Mouse (Mus musculus) embryonic facial prominence, embryonic 12.5 days (tissue): ENCODE data around the gene Gcm1. TPM values are rescaled to one million over a fixed set of nuclear protein-coding genes. Genes with fewer than 3 reads are reported as not detected.

Source experiments
- ATAC-seq: fragments of 200-750 bp; cut with Nextera tagmentation; 2 replicates; pipeline ENCODE4 v1.8.0; 2017; ENCODE audit not compliant: insufficient number of reproducible peaks, insufficient read depth, low FRiP score, low TSS enrichment
- H3K27ac ChIP-seq: fragments of 300-500 bp; sonication (generic); 2 replicates; pipeline ENCODE4 v1.5.1; 2016; ENCODE audit warnings: mild to moderate bottlenecking
- H3K27me3 ChIP-seq: fragments of 300-500 bp; sonication (generic); 2 replicates; pipeline ENCODE4 v1.6.1; 2016; ENCODE audit warnings: mild to moderate bottlenecking, moderate library complexity
- H3K36me3 ChIP-seq: fragments of 300-500 bp; sonication (generic); 2 replicates; pipeline ENCODE4 v1.6.1; 2016; ENCODE audit warnings: mild to moderate bottlenecking
- H3K4me1 ChIP-seq: fragments of 300-500 bp; sonication (generic); 2 replicates; pipeline ENCODE4 v1.6.1; 2016
- H3K4me2 ChIP-seq: fragments of 300-500 bp; sonication (generic); replicated peaks from 2 replicates; pipeline ENCODE4 v1.6.1; 2016; ENCODE audit warnings: mild to moderate bottlenecking, moderate library complexity
- H3K4me3 ChIP-seq: fragments of 300-500 bp; sonication (generic); 2 replicates; pipeline ENCODE4 v1.5.1; 2016; ENCODE audit warnings: mild to moderate bottlenecking
- H3K9ac ChIP-seq: fragments of 300-500 bp; sonication (generic); 2 replicates; pipeline ENCODE4 v1.6.1; 2016; ENCODE audit warnings: mild to moderate bottlenecking, moderate library complexity
- H3K9me3 ChIP-seq: fragments of 300-500 bp; sonication (generic); 2 replicates; pipeline ENCODE4 v1.6.1; 2016; ENCODE audit warnings: mild to moderate bottlenecking, moderate library complexity
- WGBS: fragments of 180-500 bp; shearing (Covaris S2); methylation state at CpG from one replicate; pipeline ENCODE4 v1.1.7; 2016; 5-methylcytosine and 5-hydroxymethylcytosine counted together
- polyA plus RNA-seq: library from polyadenylated mRNA; unstranded; fragments of >200 nt; fragmentation: Nextera tagmentation; extraction: Ambion mirVana; gene quantifications from 2 replicates; pipeline ENCODE4 v1.2.1, GENCODE M21; 2016

Gcm1 gene
- polyA plus RNA-seq, 1 experiment from 2014 or later, result 0.18 TPM

DNA sequence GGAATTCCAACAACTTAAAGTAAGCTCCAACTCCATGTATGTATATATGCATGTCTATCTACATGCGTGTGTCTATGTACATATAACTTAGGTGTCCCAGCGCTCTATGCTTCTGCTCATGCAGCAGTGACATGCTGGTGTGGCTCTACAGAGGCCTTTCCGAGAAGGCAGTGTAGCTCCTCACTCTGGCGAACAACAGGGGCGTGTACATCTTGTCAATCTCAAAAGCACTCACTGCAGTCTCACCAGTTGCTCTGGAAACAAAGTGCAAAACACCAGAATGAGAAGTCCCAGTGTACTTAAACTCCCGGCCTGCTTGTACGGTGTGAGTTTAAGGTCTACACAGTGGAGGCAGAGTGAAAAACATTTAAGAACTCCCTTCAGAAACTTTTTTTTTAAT is 30.1 kb downstream of the Gcm1 start:
- Histone ChIP-seq H3K27me3 (no peaks in the 10 kb centered on the region), H3K9ac (no peak overlapping the region), H3K9me3 (no peaks in the 10 kb centered on the region), H3K4me3 (no peak overlapping the region), H3K27ac (no peak overlapping the region), H3K4me1 (no peaks in the 10 kb centered on the region), H3K36me3 (peaks cover 45% of the 10 kb centered on the region), H3K4me2 (no peak overlapping the region)
- 90% methylated on average over 7 of the region's 7 CpGs for WGBS
- no peak for ATAC-seq

DNA sequence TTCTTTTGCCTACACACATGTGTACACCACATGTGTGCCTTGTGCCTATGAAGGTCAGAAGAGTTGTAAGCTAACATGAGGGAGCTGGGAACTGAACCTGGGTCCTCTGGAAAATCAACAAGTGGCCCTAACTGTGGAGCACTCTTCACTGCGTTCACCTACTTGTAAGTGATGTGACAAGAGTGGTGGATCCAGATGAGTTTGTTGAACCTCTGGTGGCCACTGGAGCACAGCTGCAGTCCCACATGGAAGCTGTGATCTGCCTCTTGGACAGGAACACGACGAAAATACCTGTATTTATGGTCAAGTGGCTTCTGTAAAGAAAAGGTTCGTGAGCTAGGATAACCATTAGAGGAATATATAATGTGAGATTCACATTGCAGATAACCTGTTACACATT is 32.6 kb downstream of the Gcm1 start:
- WGBS, result 82% methylated on average over 4 of the region's 4 CpGs
- Histone ChIP-seq H3K27me3 (no peaks in the 10 kb centered on the region), H3K4me3 (no peak overlapping the region), H3K9me3 (no peaks in the 10 kb centered on the region), H3K4me1 (no peaks in the 10 kb centered on the region), H3K9ac (no peak overlapping the region), H3K4me2 (no peak overlapping the region), H3K27ac (no peak overlapping the region), H3K36me3 (peaks cover 53% of the 10 kb centered on the region)
- no peak for ATAC-seq

DNA sequence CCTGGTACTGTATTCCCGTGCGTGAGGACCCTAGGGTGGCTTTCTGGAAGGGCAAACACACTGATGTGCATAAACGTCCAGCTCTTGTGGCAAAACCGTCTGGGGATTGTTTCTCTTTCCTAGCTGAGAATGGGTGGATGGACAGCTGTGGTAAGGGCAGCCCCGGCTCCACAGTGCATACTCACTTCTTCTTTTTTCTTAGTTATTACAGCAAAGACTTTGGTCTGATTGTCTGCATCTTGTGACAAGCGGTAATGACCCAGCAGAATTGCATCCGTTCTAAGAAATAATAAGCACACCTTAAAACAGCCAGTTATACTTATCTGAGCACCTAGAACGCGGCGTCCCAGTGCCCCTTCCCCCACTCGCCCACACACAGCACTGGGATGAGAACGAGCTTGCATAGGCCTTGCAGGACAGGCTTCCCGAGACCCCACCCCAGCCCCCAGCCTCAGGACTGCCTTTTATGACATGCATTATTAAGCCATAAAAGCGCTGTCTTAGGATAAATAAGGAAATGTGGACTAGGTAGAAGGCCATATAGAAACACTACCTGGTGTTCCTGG is 34.1 kb downstream of the Gcm1 start:
- Histone ChIP-seq H3K27me3 (no peaks in the 10 kb centered on the region), H3K27ac (no peak overlapping the region), H3K9me3 (no peaks in the 10 kb centered on the region), H3K4me2 (no peak overlapping the region), H3K4me3 (no peak overlapping the region), H3K9ac (no peak overlapping the region), H3K36me3 (peaks cover 50% of the 10 kb centered on the region), H3K4me1 (no peaks in the 10 kb centered on the region)
- WGBS, result 91% methylated on average over 14 of the region's 14 CpGs
- ATAC-seq, result no peak

DNA sequence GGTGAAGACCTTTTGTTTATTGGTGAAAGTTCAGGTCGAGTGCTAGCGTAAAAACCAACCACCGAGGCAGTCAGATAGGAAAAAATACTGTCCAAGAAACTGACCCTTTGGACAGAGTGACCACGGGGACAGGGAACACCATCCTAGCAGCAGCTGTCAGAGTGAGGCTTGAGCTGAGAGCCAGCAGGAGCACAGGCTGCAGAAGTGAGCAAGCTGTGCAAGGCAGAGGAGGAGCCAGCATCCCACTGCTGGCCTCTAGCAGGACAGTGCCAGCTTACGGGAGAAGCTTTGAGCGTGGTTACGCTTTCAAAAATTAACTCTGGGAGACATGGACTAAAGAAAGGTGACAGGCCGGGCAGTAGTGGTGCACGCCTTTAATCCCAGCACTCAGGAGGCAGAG is 36.0 kb downstream of the Gcm1 start:
- Histone ChIP-seq H3K9ac (no peak overlapping the region), H3K36me3 (peaks cover 42% of the 10 kb centered on the region), H3K27ac (no peak overlapping the region), H3K9me3 (no peaks in the 10 kb centered on the region), H3K4me3 (no peak overlapping the region), H3K4me1 (no peaks in the 10 kb centered on the region), H3K4me2 (no peak overlapping the region), H3K27me3 (no peaks in the 10 kb centered on the region)
- 88% methylated on average over 9 of the region's 9 CpGs for WGBS
- no peak for ATAC-seq

DNA sequence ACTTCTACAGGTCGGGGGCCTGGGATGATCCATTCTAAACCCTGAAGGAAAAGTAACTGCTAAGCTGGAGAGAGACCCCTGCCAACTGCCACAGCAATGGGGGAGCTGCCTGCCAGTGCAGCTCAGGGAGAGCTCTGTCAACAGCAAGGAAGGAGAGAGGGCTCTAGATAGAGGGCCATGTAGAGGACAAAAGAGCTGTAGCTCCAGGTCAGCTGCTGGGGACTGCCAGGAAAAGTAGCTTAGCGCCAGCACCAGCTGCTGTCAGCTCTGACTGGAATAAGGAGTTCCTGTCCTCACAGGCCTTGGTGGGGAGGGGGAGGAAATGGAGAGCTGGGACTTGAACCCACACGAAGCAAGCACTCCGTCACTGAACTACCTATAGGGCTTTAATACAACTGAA is 36.8 kb downstream of the Gcm1 start:
- H3K27ac ChIP-seq, result no peak overlapping the region
- H3K4me3 ChIP-seq, result no peak overlapping the region
- H3K9ac ChIP-seq, result no peak overlapping the region
- WGBS, result 76% methylated on average over 4 of the region's 4 CpGs
- no peak for ATAC-seq
- H3K27me3 ChIP-seq, result no peaks in the 10 kb centered on the region
- H3K4me2 ChIP-seq, result no peak overlapping the region
- H3K9me3 ChIP-seq, result no peaks in the 10 kb centered on the region
- H3K36me3 ChIP-seq, result peaks cover 38% of the 10 kb centered on the region
- H3K4me1 ChIP-seq, result no peaks in the 10 kb centered on the region

DNA sequence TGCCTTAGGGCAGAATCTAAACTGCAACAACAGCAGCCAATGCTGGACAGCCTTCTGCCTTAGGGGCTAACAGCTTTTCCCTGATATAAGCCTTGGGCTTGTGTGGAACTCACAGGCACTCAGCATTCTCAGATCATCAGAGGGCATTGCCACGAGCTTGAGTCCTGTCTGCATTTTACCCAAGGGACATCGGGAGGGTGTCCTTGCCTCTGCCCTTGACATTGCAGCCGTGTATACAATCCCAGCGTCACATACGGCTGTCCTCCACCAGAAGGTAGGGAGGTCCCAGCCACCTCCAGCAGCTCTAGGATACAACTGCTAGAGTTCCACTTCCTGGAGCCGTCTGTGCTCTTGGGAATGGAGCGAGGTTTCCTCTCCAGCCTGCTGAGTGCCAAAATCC is 37.2 kb downstream of the Gcm1 start:
- no peak; the same call in 1 of the 2 replicates for ATAC-seq
- H3K9ac ChIP-seq, result no peak overlapping the region
- H3K27me3 ChIP-seq, result no peaks in the 10 kb centered on the region
- H3K4me2 ChIP-seq, result no peak overlapping the region
- H3K4me3 ChIP-seq, result no peak overlapping the region
- no peaks in the 10 kb centered on the region for H3K4me1 ChIP-seq
- H3K27ac ChIP-seq, result no peak overlapping the region
- peaks cover 36% of the 10 kb centered on the region for H3K36me3 ChIP-seq
- 77% methylated on average over 7 of the region's 7 CpGs for WGBS
- no peaks in the 10 kb centered on the region for H3K9me3 ChIP-seq

DNA sequence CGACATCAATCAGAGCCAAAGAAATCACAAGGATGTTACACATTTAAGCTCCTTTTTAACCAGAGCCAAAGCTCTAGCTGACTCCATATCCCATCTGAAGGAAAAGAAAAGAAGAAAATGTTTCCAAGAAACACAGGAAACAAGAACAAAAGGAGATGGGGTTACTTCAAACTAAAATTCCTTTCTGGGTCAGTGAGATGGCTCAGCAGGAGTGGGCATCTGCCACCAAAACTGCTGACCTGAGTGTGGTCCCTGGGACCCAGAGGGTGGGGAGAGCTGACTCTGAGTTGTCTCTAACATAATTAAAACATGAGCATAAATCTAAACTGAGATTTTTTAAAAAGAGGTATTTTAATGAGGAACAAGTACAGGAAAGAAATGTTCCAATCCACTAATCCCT is 38.2 kb downstream of the Gcm1 start:
- H3K9ac ChIP-seq, result no peak overlapping the region
- no peak overlapping the region for H3K4me2 ChIP-seq
- H3K4me1 ChIP-seq, result no peaks in the 10 kb centered on the region
- 90% methylated on average over 1 of the region's 1 CpGs for WGBS
- no peaks in the 10 kb centered on the region for H3K9me3 ChIP-seq
- H3K27ac ChIP-seq, result no peak overlapping the region
- H3K27me3 ChIP-seq, result no peaks in the 10 kb centered on the region
- ATAC-seq, result no peak
- H3K36me3 ChIP-seq, result peaks cover 29% of the 10 kb centered on the region
- H3K4me3 ChIP-seq, result no peak overlapping the region

DNA sequence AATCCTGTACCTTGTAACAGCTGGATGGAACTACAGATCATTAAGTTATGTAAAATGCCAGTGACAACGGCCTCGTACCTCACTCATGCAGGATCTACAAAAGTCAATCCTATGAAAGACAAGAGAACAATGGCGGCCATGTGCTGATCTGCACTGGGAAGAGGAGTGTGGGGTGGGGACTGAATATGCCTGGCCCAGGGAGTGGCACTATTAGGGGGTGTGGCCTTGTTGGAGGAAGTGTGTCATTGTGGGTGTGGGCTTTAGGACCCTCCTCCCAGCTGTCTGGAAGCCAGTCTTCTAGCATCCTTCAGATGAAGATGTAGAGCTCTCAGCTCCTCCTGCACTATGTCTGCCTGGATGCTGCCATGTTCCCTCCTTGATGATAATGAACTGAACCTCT is 38.9 kb downstream of the Gcm1 start:
- Histone ChIP-seq H3K4me3 (no peak overlapping the region), H3K27me3 (no peaks in the 10 kb centered on the region), H3K4me1 (no peaks in the 10 kb centered on the region), H3K9me3 (no peaks in the 10 kb centered on the region), H3K9ac (no peak overlapping the region), H3K36me3 (peaks cover 29% of the 10 kb centered on the region), H3K27ac (no peak overlapping the region), H3K4me2 (no peak overlapping the region)
- no peak for ATAC-seq
- 97% methylated on average over 3 of the region's 3 CpGs for WGBS

DNA sequence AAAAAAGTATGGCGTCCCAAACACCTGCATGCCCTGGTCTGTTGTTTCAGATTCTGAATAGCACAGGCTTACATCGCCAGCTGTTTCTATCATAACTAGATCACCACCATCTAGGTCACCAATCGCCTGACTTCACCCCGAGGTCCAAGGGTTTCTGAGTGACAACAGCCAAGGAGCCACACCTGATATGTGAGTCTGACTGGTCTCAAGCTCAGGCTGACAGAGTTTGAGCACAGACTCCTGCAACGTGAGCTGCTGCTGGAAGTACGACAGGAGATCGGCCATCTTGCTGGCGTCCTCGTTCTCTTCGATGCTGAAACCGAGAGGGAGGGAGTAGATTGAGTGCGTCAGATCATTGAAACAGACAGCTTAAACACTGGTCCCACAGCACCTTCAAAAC is 44.0 kb downstream of the Gcm1 start:
- no peak for ATAC-seq
- Histone ChIP-seq H3K36me3 (peaks cover 45% of the 10 kb centered on the region), H3K9me3 (no peaks in the 10 kb centered on the region), H3K4me1 (no peaks in the 10 kb centered on the region), H3K9ac (no peak overlapping the region), H3K27ac (no peak overlapping the region), H3K27me3 (no peaks in the 10 kb centered on the region), H3K4me2 (no peak overlapping the region), H3K4me3 (no peak overlapping the region)
- WGBS, result 89% methylated on average over 12 of the region's 12 CpGs

DNA sequence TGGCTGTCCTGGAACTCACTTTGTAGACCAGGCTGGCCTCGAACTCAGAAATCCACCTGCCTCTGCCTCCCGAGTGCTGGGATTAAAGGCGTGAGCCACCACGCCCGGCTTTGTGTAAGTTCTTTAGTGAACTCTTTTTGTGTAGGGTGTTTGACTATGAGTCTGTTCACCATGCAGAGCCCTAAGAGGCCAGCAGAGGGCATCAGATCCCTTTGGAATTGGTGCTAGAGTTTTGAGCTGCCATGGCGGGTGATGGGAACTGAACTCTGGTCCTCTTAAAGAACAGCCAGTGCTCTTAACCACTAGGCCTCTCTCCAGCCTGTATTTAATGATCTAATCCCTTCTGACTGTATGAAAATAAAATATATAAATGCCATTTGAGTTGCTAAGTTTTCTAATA is 44.7 kb downstream of the Gcm1 start:
- ATAC-seq, result no peak
- no peak overlapping the region for H3K9ac ChIP-seq
- H3K4me1 ChIP-seq, result no peaks in the 10 kb centered on the region
- H3K4me2 ChIP-seq, result no peak overlapping the region
- peaks cover 50% of the 10 kb centered on the region for H3K36me3 ChIP-seq
- no peaks in the 10 kb centered on the region for H3K27me3 ChIP-seq
- H3K27ac ChIP-seq, result no peak overlapping the region
- WGBS, result 95% methylated on average over 6 of the region's 6 CpGs
- no peaks in the 10 kb centered on the region for H3K9me3 ChIP-seq
- no peak overlapping the region for H3K4me3 ChIP-seq

DNA sequence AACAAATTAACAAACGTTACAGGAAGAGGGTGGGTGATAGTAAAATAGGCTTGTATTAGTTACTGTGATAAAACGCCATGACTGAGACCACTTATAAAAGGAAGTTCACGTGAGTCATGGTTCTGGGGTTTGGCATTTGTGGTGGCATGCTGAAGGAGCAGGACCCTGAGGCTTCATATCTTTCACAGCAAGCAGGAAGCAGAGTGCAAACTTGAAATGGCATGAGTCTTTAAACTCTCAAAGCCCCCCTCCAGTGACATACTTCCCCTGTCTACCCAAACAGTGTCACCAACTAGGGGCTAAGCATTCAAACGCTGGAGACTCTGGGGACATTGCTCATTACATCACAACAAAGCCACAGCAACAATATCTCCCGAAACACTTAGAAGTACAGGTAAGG is 49.2 kb downstream of the Gcm1 start:
- no peak overlapping the region for H3K27ac ChIP-seq
- H3K27me3 ChIP-seq, result no peaks in the 10 kb centered on the region
- WGBS, result 82% methylated on average over 5 of the region's 5 CpGs
- H3K9ac ChIP-seq, result no peak overlapping the region
- H3K36me3 ChIP-seq, result peaks cover 43% of the 10 kb centered on the region
- H3K4me2 ChIP-seq, result no peak overlapping the region
- no peak for ATAC-seq
- no peaks in the 10 kb centered on the region for H3K4me1 ChIP-seq
- no peak overlapping the region for H3K4me3 ChIP-seq
- no peaks in the 10 kb centered on the region for H3K9me3 ChIP-seq

DNA sequence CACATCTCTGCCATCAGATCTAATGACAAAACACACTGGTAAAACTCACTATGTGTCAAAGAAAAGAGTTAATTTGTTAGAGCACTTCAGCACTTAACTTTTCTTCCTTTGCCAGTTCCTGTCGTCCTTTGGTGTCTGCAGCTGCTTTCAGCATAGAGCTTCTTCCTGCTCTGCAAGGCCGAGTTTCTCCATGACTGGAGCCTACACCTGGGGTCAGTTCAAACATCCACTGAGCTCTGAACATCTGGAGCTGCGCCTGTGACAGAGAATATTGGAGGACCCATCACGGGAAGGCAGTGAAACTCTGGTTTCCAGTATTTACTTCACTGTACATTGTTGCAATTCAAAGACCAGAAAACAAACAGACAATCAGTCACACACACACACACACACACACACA is 49.7 kb downstream of the Gcm1 start:
- no peak for ATAC-seq

More for the DNA sequence above, 49.7 kb downstream of the Gcm1 start:
- Histone ChIP-seq H3K27me3 (no peaks in the 10 kb centered on the region), H3K4me1 (no peaks in the 10 kb centered on the region), H3K36me3 (peaks cover 41% of the 10 kb centered on the region), H3K4me3 (no peak overlapping the region), H3K27ac (no peak overlapping the region), H3K9me3 (no peaks in the 10 kb centered on the region), H3K4me2 (no peak overlapping the region), H3K9ac (no peak overlapping the region)
- 78% methylated on average over 4 of the region's 4 CpGs for WGBS
